Mouse (Mus musculus) cerebellum, adult 18-20 months (tissue): ENCODE results near the gene Snd1.

Source experiments
- DNase-seq, 2 experiments: peaks; one replicate each; pipeline ENCODE4 v3.0.0; 2021

The Snd1 gene

DNA sequence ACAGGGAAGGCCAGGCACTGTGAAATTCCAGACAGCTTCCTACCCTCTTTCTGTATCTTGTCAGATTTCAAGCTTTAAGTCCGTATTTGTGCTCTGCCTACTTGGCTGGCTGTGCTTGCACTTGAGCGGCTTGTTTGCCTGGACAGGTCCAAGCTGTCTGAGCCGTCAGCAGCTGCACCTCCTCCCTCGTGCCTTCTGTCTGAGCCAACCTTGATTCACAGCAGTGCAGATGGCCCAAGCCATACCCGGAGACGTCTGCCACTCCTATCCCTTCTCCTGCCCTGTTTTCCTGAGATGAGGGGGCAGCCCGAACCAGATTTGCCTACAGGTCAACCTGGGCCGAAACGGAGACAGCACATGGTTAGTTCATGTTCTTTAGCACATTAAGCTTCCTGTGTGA lies 342.1 kb downstream of the Snd1 start:
- DNase-seq = peak; percentile 71 to 83

DNA sequence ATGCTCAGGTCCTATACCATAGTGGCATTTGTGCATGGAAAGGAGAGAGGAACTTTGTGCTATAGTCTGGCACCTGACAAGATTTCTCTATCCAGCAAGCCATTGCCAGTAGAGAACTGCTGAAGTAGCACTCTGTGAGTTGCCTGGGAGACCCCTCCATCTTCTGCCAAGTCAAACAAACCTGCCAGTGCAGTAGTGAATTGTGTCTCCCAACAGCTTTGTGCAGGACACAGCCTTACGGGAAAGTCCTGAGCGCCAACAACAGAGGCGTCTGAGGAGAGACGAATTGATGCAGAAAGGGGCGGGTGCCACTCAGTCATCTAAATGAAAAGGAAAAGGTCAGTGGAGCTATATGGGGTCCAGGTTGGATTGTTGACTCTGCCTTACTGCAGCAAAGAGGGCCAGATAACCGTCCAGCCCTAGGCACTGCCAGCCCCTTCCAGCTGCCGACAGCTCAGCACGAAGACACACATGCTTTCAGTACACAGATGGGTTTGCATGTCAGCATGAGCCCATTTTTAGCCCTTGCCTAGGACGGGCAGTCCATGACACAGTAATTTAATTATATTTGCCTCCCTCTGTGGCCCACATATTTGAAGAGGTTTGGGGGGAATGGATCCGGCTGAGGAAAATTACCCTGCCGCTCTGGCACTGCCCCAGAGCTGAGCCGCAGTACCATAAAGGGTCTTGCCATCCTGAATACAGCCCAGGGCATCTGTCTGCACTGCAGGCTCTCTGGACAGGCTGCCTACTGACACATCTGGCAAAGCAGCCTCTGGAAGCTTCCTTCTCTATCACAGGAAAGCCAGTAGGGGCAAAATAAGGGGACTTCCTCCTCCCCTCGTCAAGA lies 344.8 kb downstream of the Snd1 start:
- peak in 1 of 2 experiments; percentile 26 for DNase-seq

DNA sequence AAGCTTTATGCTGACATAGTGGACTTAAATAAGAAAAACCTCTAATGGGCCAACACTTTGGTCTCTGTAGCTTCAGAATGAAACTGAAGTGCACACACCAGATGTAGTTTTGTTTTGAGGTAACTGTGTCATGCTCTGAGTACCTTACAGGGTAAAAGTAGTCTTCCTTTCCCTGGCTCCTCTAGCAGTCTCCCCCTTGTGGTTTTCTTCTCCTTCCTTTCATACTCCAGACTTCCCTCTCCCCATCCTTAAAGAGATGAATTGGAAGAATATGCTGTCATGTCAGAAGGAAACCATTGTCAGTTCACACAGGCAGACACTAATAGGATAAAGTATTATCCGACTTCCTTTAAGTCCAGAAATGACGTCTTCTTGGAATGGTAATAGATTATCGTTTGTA lies 347.4 kb downstream of the Snd1 start:
- no peak for DNase-seq

GRCm38 (mm10) chr6:28823375-28823774 lies 348.4 kb downstream of the Snd1 start:
- DNase-seq = peak in 1 of 2 experiments; percentile 3

- no peak for DNase-seq
Observed at GRCm38 (mm10) chr6:28823802-28824201, 348.9 kb downstream of the Snd1 start.

DNA sequence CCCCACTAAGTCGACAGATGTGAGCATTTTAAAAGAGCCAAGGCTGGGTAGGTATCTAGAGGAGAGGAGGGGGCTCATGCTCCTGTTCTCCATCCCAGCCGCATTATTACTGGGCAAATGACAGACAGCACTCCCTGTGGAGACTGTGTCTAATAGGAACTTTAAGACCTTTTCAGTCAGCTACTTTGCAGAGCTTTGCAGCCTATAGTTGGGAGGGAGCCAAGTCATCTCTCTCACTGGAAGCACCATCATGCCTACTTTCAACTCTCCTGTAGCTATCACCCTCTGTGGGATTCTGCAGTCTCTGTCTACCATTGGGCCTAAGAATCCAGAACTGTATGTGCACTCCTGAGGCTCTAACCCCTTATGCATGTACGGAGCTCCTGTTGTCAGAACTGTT lies 351.0 kb downstream of the Snd1 start:
- DNase-seq = no peak

- no peak for DNase-seq
Observed at GRCm38 (mm10) chr6:28826689-28827389, 351.9 kb downstream of the Snd1 start.

GRCm38 (mm10) chr6:28827565-28827964 lies 352.6 kb downstream of the Snd1 start:
- peak; percentile 58 to 61 for DNase-seq

DNA sequence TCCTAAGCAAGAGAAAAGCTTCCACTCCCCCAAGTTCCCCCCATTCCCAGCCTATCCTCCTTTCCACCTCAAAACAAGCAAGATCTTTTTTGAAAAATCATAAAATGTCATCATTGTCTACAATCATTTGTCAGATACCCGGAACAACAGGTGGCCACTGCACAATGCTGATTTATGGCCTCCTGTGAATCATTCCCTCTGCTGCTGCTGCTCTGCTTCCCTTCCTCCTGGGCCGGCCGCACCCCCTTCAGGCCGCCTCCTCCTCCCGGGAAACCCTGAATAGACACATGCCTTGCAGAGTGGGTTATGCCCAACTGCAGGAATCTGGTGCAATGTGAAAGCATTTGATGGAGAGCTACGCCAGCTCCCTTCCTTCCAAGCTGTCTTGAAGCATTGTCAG lies 353.7 kb downstream of the Snd1 start:
- DNase-seq = peak; percentile 71 to 79

DNA sequence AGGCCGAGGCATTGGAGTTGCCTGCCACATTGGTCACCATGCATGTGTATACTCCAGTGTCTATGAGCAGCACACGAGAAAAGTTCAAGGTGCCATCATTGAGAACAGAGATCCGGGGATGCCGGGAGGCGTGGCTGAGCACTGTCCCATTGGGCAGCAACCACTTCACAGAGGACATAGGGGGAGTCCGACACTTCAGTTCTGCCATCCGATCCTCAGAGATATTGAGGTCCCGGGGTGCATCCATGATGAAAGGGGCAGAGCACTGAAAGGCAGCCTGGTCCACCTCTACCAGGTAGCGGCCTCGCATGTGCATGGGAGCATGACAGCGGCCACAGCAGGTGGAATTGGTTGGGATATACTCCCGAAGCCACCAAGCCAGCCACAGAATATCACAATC lies 355.4 kb downstream of the Snd1 start:
- DNase-seq = peak; percentile 67 to 73

DNA sequence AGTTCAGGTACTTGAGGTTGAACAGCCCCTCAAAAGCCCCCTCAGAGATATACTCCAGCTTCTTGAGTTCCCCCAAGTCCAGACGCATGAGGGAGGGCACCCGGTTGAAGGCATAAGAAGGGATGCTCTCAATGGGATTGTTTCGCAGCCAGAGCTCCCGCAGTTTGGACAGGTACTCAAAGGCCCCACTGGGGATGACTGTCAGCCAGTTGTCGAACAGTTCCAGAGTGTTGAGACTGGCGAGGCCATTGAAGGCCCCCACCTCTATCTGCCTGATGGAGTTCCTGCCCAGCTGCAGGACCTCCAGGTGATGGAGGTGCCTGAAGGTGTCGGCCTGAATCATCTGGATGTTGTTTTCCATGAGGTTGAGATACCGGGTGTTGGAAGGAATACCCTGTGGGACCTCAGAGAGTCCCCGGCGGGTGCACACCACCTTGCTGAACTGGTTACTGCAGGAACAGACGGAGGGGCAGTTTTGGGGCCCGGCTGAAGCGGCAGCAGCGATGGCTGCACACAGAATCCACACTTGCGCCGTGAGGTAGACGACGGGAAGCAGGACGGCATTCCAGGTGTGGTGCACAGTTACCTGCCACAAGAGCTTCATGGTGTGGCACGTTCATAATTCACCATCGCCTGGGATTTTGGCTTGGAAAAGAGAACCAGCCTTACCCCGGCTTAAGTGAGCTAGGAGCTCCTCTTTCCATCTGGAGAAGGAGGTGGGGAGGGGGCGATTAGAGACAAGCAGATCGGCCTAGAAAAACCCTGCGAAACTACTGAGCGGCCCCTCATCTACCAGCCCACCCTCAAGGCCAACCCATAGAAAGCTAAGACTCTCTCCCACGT lies 356.3 kb downstream of the Snd1 start, which contains the start of gene Lrrc4:
TSS of gene Lrrc4 (minus strand) at position 737 of the 843 bp plus-strand sequence.
- peak in 1 of 2 experiments; percentile 54 for DNase-seq

DNA sequence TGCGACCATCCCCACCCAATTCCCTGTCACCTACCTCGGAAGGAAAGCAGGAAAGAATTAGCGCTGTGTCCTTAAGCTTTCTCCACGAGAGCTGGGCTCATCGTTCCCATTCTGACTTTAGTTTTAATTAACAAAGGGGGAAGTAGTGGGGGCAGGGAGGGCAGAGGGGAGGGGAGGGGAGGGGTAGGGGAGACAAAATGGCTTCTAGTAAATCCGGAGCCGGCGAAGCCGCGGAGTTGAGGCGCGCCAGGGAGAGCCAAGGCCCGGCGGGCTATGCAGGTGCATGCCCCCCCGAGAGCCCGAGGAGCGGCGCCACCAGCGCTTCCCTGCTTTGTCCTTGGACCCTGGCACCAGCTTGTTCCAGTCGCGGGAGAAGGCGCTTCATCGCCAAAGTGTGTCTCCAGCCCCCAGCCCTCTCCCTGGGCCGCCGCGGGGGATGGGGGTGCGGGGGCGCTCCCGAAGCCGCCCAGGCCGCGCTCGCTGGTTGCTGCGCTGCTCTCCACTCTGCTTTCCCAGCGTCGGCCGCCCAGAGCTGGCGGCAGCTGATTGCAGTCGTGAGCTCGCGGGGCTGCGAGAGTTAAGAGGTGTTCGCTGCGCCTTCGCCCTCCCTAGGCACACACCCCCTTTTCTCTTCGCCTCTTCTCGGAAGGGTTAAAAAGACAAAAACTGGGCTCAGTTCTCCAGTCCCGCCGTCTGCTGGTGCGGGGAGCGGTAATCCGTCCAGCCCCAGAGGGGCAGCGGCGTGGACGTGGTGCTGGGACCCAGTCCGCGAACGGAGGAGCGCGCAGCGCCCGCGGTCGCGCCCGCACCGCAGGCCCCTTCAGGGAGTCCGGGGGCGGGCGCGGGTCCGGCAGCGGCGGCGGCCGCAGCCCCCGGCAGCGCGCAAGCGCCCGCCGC lies 357.2 kb downstream of the Snd1 start:
- DNase-seq = peak; percentile 71 to 73

- DNase-seq = peak; percentile 70 to 75
Observed at GRCm38 (mm10) chr6:28832751-28833291, 357.9 kb downstream of the Snd1 start.

- peak; percentile 77 to 80 for DNase-seq
Observed at GRCm38 (mm10) chr6:28833380-28833822, 358.5 kb downstream of the Snd1 start.

DNA sequence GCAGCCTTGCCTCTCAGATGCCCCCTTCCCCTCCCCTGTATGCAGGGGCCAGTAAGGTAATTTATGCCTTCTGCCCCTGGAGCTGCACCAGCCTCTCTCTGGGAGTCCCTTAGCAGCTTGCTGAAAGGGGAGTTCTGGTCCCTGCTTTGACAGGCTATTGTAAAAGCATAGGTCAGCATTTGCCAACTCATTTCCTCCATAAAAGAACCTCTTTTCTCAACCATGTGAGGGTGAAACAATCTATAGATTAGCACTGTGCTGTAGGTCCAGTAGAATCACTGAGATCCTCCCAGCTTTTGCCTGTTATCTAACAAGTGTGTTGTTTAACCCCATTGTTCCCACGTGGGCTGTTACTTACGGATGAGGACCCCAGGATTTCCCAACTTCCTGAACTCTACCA lies 359.1 kb downstream of the Snd1 start:
- DNase-seq = peak in 1 of 2 experiments; percentile 36

DNA sequence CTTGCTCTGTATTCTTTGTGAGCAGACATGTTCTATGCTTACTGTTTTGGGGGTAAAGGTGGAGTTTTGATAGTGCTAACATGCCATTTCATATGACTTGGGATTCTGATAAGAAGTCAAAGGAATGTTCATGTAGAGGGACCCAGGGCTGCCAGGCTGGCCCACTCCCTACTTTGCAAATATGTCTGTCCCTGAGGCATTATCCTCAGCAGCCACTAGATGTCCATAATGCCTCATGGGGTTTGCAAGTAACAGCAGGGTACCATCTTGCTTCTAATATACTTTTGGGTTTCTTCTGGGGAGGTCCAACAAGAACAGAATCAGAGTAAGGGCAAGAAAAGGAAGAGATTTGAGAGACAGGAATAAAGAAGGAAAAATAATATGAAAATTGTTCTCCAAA lies 361.7 kb downstream of the Snd1 start:
- DNase-seq = peak in 1 of 2 experiments; percentile 20

DNA sequence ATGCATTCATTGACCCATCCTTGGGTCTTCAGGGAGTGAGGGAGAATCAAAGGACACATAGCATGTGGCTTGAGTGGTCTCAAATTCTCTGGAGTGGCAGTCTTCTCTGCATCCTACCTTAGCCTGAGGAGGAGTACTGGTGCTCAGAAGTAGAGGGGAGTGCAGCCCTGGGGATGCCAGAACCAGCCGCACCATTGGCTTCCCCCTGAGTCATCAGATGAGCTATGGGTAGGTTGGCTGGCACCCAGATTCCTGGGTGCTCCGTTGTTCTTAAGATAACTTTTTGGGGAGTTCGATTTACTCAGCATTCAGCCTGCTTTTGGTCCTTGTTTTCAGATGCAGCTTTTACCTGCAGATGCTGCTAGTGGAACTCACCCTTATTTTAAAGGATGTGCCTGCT lies 366.6 kb downstream of the Snd1 start:
- DNase-seq = no peak

GRCm38 (mm10) chr6:28842375-28843276 lies 367.7 kb downstream of the Snd1 start:
- DNase-seq = peak in 1 of 2 experiments; percentile 47

DNA sequence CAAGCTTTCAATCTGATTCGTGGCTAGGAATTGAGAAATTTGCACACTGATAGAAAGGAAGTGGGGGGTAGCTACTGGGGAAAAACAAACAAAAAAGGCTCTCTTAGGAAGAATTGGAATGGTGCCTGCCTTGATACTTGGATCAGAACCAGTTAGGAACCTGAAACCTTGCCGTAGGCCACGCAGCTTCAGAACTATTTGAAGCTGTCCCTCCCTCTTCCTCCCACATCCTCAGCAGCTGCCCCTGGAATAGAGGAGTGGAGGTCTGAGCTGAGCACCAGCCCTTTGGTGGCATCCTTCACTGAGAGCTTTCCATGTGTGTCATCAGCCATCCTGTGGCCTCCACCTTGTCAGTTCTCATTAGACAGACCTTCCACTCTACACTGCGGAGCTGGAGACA lies 370.7 kb downstream of the Snd1 start:
- no peak for DNase-seq

DNA sequence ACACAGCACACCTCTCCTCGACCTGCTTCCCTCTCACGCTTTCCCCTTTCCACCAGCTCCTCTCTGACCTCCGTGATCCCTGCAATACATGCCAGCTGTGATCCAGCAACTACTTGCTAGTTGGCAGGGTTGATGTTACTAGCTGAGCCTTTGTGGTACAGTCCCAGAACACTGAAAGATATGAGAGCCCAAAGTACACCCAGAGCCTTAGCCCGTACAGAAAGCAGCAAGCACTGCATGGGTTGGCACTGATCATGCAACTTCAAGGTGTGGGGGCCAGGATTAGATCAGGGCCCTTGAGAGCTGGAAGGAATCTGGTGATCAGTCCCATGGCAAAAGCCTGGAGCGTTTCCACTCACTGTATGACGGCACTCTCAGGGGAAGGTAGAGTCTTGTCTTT lies 372.7 kb downstream of the Snd1 start:
- DNase-seq = no peak
